Mouse (Mus musculus) kidney, embryonic 16.5 days (tissue): Measurements from ENCODE around the gene Oard1. TPM values are rescaled to one million over a fixed set of nuclear protein-coding genes. Genes with fewer than 3 reads are reported as not detected.

ENCODE experiments used
- ATAC-seq: fragments of 200-750 bp; cut with Nextera tagmentation; 2 replicates; pipeline ENCODE4 v1.8.0; 2017; ENCODE audit warnings: moderate TSS enrichment; ENCODE audit not compliant: low FRiP score, low TSS enrichment
- H3K27ac ChIP-seq: fragments of 300-500 bp; sonication (generic); 2 replicates; pipeline ENCODE4 v1.5.1; 2014; ENCODE audit warnings: low read length
- H3K27me3 ChIP-seq: fragments of 300-500 bp; sonication (generic); 2 replicates; pipeline ENCODE4 v1.6.1; 2014; ENCODE audit warnings: low read length, control low read depth, mixed read lengths; ENCODE audit not compliant: insufficient read depth
- H3K36me3 ChIP-seq: fragments of 300-500 bp; sonication (generic); 2 replicates; pipeline ENCODE4 v1.6.1; 2014; ENCODE audit warnings: low read length, control low read depth, mixed read lengths; ENCODE audit not compliant: insufficient read depth
- H3K4me1 ChIP-seq: fragments of 300-500 bp; sonication (generic); 2 replicates; pipeline ENCODE4 v1.6.1; 2014; ENCODE audit warnings: low read length, control low read depth, mixed read lengths; ENCODE audit not compliant: insufficient read depth
- H3K4me2 ChIP-seq: fragments of 300-500 bp; sonication (generic); replicated peaks from 2 replicates; pipeline ENCODE4 v1.6.1; 2014; ENCODE audit warnings: low read depth, low read length
- H3K4me3 ChIP-seq: fragments of 300-500 bp; sonication (generic); 2 replicates; pipeline ENCODE4 v1.5.1; 2014; ENCODE audit warnings: mild to moderate bottlenecking, low read length
- H3K9ac ChIP-seq: fragments of 300-500 bp; sonication (generic); replicated peaks from 2 replicates; pipeline ENCODE4 v1.6.1; 2014; ENCODE audit warnings: low read length
- H3K9me3 ChIP-seq: fragments of 300-500 bp; sonication (generic); 2 replicates; pipeline ENCODE4 v1.6.1; 2016; ENCODE audit warnings: low read length, control low read depth
- WGBS: fragments of 180-500 bp; shearing (Covaris S2); extraction: QIAGEN DNeasy Blood & Tissue Kit; methylation state at CpG from one replicate; pipeline ENCODE4 v1.1.7; 2014; 5-methylcytosine and 5-hydroxymethylcytosine counted together
- polyA plus RNA-seq: library from polyadenylated mRNA; unstranded; fragments of >200 nt; fragmentation: Nextera tagmentation; extraction: Ambion mirVana; gene quantifications from 2 replicates; pipeline ENCODE4 v1.2.1, GENCODE M21; 2015

Oard1 gene
- polyA plus RNA-seq, 1 experiment from 2014 or later = 77.9 TPM

DNA sequence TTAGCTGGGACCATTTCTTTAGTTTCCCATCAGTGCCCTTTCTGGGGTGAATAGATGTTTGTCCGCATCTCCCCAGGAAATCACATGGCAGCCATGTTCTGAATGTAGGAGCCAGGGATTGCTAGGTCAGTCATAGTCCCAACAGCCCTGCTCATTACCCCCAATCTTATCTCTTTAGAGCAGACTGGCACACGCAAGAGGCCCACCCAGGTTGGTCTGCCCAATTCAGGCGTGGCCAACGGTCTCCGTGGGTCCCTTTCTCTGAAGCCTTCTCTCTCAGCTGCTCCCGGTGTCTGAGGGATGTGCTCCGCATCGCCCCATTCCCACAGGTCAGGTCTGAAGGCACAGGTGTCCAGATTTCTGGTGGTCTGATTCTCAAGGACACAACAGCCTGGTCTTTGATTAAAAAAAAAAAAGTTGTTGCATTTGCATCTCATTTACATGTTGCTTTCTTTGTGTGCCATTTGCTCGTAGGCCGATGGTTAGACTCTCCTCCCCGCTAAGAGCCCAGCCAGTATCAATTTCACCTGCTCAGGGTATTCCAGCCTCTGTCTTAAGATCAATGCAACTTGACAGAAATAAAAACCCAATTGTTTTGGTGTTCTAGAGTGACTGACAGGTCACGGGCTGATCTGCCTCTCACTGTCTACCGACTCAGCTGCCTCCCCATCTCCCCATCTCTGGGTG is 41.0 kb downstream of the Oard1 start:
- ATAC-seq = no peak
- no peak overlapping the region for H3K27ac ChIP-seq

DNA sequence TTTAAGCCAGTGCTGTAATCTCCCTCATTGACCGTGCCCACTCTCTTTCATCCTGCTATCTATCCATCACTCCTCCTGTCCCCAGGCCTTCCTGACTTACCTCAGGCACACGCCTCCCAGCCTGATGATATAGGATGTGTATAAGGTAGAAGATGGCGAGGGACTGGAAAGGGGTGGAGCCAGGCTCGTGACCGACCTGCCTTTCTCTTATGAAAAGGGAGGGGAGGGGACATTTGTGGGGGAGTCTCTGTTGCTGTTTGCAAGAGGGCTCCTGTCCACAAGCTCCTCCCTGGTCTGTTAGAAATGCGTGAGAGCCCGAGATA is 41.5 kb downstream of the Oard1 start, which contains the start of gene Tspo2:
Gene Tspo2, minus strand, starts transcription at position 170 of the 323 bp plus-strand sequence.
- Histone ChIP-seq H3K9me3 (no peaks in the 10 kb centered on the region), H3K4me1 (peaks cover 5% of the 10 kb centered on the region; the same call in 1 of the 2 replicates), H3K4me2 (no peak within 1 kb of the TSS), H3K27me3 (no peaks in the 10 kb centered on the region), H3K9ac (no peak within 1 kb of the TSS), H3K27ac (no peak within 1 kb of the TSS), H3K4me3 (no peak within 1 kb of the TSS), H3K36me3 (no peaks in the 10 kb centered on the region)
- no peak for ATAC-seq
- 49% methylated on average over 7 of the region's 7 CpGs for WGBS

More for the DNA sequence above, 41.0 kb downstream of the Oard1 start:
- Histone ChIP-seq H3K27me3 (no peaks in the 10 kb centered on the region), H3K36me3 (no peaks in the 10 kb centered on the region), H3K4me3 (no peak overlapping the region), H3K4me2 (no peak overlapping the region), H3K4me1 (peaks cover 5% of the 10 kb centered on the region; the same call in 1 of the 2 replicates), H3K9ac (no peak overlapping the region), H3K9me3 (no peaks in the 10 kb centered on the region)
- 77% methylated on average over 13 of the region's 13 CpGs for WGBS

DNA sequence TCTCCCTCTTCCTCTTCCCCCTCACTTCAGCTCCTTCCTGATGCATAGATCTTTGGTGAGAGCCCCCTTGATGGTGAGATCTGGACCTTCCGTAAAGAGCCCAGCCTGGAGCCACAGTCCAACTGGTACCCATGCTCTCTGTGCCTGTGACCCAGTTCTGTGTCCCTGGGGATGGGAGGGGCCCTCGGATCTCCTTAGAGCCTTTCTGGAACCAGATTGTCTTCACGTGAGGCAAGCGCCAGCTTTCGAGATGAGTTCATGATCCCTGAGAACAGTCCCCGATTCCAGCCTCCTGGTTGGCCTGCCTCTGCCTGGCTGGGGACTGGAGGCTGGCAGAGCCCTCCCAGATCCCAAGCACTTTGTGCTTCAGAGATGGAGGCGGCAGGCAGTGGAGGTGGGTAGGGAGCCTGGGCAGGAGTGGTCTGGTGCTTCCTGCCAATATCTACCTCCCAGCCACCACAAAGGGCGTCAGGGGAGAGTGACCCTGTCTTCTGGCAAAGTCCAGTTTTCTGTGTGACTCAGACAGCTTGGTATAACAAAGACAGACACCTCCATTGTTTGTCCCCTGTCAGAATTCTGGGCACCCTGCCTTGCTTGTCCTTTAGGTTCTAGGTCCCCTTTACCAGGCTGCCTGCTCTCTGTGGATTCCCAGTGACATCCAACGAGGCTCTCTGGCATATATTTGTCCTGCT is 42.1 kb downstream of the Oard1 start:
- H3K36me3 ChIP-seq = no peaks in the 10 kb centered on the region
- 68% methylated on average over 9 of the region's 9 CpGs for WGBS
- H3K4me2 ChIP-seq = no peak overlapping the region
- no peaks in the 10 kb centered on the region for H3K9me3 ChIP-seq
- H3K4me3 ChIP-seq = no peak overlapping the region
- H3K9ac ChIP-seq = no peak overlapping the region
- no peaks in the 10 kb centered on the region for H3K27me3 ChIP-seq
- H3K27ac ChIP-seq = no peak overlapping the region
- peaks cover 5% of the 10 kb centered on the region; the same call in 1 of the 2 replicates for H3K4me1 ChIP-seq
- no peak for ATAC-seq

DNA sequence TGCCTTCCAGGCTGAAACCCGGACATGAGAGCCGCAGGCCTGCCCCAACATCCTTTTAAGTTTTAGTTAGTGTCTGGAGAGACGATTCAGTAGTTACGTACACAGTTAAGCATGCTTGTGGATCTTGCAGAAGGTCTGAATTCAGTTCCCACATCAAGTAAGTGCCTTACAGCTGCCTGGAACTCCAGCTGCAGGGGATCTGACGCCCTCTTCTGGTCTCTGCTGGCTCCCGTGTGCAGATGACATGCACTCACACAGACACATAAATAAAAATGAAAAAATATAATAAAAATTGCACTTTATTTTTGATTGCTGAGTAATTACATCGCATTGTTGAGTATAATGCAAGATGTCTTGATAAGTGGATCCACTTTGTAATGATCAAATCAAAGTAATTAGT is 43.7 kb downstream of the Oard1 start:
- Histone ChIP-seq H3K36me3 (no peaks in the 10 kb centered on the region), H3K27ac (no peak overlapping the region), H3K9ac (no peak overlapping the region), H3K4me1 (peaks cover 8% of the 10 kb centered on the region; the same call in 1 of the 2 replicates), H3K4me3 (no peak overlapping the region), H3K27me3 (no peaks in the 10 kb centered on the region), H3K4me2 (no peak overlapping the region), H3K9me3 (no peaks in the 10 kb centered on the region)
- no peak for ATAC-seq
- WGBS = 78% methylated on average over 7 of the region's 7 CpGs

DNA sequence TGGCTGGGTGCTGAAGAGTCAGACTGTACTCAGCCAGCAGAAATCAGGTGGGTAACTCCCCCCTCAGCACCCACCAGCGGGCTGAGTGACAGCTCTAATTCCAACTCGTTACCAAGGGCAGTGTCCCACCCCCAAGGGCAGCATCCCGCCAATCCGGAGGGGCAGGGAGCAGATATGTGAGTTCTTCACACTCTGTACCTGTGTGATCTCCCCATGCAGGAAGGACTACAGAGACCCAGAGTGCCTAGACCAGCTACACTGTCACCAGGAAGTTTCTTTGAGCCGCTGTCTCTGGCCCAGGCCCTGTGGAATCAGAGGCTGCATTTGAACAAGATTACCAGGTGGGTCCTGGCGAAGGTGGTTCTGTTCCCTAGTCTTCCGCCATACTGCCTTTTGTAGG is 44.4 kb downstream of the Oard1 start:
- Histone ChIP-seq H3K4me3 (no peak overlapping the region), H3K4me2 (no peak overlapping the region), H3K9me3 (no peaks in the 10 kb centered on the region), H3K9ac (no peak overlapping the region), H3K27me3 (no peaks in the 10 kb centered on the region), H3K4me1 (peaks cover 8% of the 10 kb centered on the region; the same call in 1 of the 2 replicates), H3K27ac (no peak overlapping the region), H3K36me3 (no peaks in the 10 kb centered on the region)
- WGBS = 65% methylated on average over 7 of the region's 7 CpGs
- no peak for ATAC-seq

DNA sequence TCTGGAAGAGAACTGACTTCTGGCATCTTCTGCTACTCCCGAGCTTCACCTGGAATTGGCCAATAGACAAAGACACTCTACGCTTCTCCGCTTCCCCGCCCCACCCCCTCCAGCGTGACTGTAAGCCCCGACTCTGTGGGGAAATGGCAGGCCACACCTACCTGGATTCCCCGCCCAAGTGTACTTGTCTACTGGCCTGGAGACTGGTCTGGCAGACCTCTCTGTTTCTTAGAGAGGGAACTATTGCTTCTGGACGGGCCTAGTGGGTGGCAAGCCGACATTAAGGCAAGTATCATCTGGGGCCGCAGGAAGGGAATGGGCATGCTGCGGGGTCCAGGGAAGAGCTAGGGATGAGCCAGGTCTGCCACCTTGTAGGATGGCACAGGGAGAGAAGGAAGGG is 44.9 kb downstream of the Oard1 start, which contains the start of gene Unc5cl:
Gene Unc5cl, plus strand, starts transcription at position 214 of the 400 bp plus-strand sequence.
- no peaks in the 10 kb centered on the region for H3K36me3 ChIP-seq
- H3K27me3 ChIP-seq = no peaks in the 10 kb centered on the region
- peaks cover 8% of the 10 kb centered on the region; the same call in 1 of the 2 replicates for H3K4me1 ChIP-seq
- H3K4me2 ChIP-seq = peak within 1 kb of the TSS; percentile 14; the same call in 1 of the 2 replicates
- H3K9ac ChIP-seq = no peak within 1 kb of the TSS
- H3K9me3 ChIP-seq = no peaks in the 10 kb centered on the region
- peak within 1 kb of the TSS; percentile 73; the same call in 1 of the 2 replicates for H3K27ac ChIP-seq
- 0 out of 2 replicates have a peak within 1 kb of the TSS, but pooled peaks have one; percentile 2 for H3K4me3 ChIP-seq
- ATAC-seq = peak; percentile 36; the same call in 1 of the 2 replicates
- WGBS = 58% methylated on average over 11 of the region's 11 CpGs

DNA sequence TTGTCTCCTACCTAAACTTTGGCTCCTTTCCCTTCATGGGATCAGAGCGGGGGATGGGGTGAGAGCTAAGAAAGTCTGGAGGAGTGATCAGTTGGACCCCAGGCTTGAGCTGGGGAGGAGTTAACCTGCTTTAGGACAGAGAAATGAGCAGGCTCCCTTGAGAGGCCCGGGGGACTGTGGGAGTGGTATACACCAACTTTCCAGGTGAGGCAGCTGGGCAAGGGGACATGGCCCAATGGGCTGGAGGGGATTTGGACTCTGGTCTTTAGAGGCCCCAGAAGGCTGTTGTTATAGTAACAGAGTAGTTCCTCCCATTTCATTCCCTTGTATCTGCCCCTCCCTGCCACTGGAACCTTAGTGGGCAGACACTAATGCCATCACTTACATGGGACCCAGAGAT is 46.1 kb downstream of the Oard1 start:
- Histone ChIP-seq H3K4me3 (no peak overlapping the region), H3K4me1 (peaks cover 8% of the 10 kb centered on the region; the same call in 1 of the 2 replicates), H3K4me2 (peak overlapping the region; percentile 14; the same call in 1 of the 2 replicates), H3K27ac (peak overlapping the region; percentile 73; the same call in 1 of the 2 replicates), H3K36me3 (no peaks in the 10 kb centered on the region), H3K9me3 (no peaks in the 10 kb centered on the region), H3K27me3 (no peaks in the 10 kb centered on the region), H3K9ac (no peak overlapping the region)
- 74% methylated on average over 2 of the region's 2 CpGs for WGBS
- peak; percentile 79 for ATAC-seq

DNA sequence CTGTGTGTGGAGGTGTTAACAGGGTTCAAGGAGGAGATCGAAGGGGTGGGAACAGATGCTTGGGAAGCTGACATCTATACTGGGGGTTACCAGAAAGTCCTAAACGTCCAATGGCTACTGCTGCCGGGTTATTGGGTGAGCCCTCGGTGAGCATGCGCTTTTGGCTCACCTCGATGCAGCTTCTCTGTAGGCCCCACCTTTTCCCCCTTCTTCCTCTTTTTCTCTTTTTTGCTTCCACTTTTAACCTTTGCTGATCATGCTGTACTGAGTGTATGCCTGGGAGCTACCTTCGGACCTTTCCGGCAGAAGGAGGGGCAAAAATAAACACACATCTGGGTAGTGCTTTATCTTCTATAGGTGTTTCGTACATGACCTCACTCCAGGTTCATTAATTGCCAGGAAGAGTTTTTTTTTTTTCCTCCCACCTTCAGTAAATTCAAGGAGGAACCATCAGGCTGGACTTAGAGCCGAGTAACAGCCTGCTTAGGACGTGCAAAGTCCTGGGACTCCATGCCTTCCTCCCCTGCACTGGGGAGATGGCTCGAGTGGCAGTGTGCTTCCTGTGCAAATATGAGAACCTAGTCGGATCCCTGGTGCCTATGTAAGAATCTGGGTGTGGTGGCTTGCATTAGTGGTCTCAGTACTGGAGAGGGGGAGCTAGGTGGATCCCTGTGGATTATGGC is 48.3 kb downstream of the Oard1 start:
- Histone ChIP-seq H3K4me3 (no peak overlapping the region), H3K4me2 (no peak overlapping the region)

DNA sequence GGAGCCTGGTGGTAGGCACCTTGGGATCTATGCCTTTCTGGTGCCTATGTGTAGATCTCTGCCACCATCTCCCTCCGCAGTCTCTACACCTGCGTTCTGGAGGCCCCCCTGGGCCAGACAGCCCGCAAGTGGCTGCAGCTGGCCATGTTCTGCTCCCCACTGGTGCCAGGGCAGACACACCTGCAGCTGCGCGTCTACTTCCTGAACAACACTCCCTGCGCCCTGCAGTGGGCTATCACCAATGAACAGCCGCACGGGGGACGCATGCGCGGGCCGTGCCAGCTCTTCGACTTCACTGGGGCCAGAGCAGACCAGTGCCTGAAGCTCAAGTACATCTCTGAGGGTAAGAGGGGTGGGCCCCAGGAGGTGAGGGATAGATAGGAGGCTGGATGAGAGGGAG is 52.3 kb downstream of the Oard1 start:
- ATAC-seq = no peak
- H3K4me2 ChIP-seq = no peak overlapping the region

More for the DNA sequence above, 48.3 kb downstream of the Oard1 start:
- Histone ChIP-seq H3K27me3 (no peaks in the 10 kb centered on the region), H3K9ac (no peak overlapping the region), H3K4me1 (0 out of 2 replicates have a peak, but pooled peaks cover 3% of the 10 kb centered on the region), H3K36me3 (no peaks in the 10 kb centered on the region), H3K27ac (no peak overlapping the region), H3K9me3 (no peaks in the 10 kb centered on the region)
- ATAC-seq = no peak
- WGBS = 51% methylated on average over 13 of the region's 13 CpGs

More for the DNA sequence above, 52.3 kb downstream of the Oard1 start:
- no peaks in the 10 kb centered on the region for H3K36me3 ChIP-seq
- 0 out of 2 replicates have a peak, but pooled peaks cover 3% of the 10 kb centered on the region for H3K4me1 ChIP-seq
- H3K27me3 ChIP-seq = no peaks in the 10 kb centered on the region
- no peak overlapping the region for H3K4me3 ChIP-seq
- 94% methylated on average over 13 of the region's 13 CpGs for WGBS
- no peaks in the 10 kb centered on the region for H3K9me3 ChIP-seq
- H3K27ac ChIP-seq = no peak overlapping the region
- no peak overlapping the region for H3K9ac ChIP-seq
